Mouse (Mus musculus) monocyte, adult 2 months (primary cell): ENCODE measurements around the gene Car15.

ENCODE experiments used
- DNase-seq, 2 experiments: peaks; one replicate each; pipeline ENCODE4 v3.0.0; 2022; ENCODE audit warnings: low spot score in 2 of 2, low read depth in 1 of 2

Car15 gene

DNA sequence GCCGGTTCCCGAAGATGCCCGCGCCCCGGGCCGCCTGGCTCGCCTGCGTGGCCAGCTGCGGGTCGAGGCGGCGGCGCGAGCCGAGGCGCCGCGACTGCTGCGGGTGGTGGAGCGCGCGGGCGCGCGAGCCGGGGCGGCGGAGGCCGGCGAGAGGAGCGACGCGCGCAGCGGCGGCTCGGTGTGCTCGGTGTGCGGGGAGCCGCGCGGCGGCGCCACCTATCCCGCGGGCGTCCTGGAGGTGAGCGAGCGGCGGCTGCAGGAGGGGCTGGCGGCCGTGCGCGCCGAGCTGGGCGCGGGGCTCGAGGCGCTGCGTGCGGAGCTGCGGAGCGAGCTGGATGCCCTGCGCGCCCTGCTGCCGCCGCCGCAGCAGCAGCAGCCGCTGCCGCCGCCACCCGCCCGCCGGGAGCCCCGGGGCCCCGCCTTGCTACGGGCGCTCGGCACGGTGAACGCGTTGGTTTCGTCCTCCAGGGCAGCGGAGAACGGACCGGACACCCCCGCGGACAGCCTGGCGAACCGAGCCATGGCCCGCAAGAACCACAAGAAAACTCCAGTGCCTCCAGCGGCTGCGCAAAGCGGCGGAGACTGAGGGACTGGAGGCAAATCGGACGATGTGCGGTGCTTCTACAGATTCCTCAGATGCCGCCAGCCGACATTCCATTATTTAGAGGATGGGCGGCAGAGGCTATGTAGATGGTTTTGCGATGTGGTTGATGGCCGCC, 4.3 kb downstream of the Car15 start:
- no peak for DNase-seq

GRCm38 (mm10) chr16:17833321-17833680, 4.9 kb downstream of the Car15 start:
- DNase-seq = no peak

GRCm38 (mm10) chr16:17832821-17833220, 5.3 kb downstream of the Car15 start, which contains the start of gene B830017H08Rik:
Gene B830017H08Rik (plus strand): TSS chr16:17833121.
- DNase-seq = no peak

- DNase-seq = no peak
Measured at GRCm38 (mm10) chr16:17831781-17832180, 6.4 kb downstream of the Car15 start.

GRCm38 (mm10) chr16:17830385-17831178, 7.6 kb downstream of the Car15 start:
- DNase-seq = no peak

- no peak for DNase-seq
Measured at GRCm38 (mm10) chr16:17828867-17829266, 9.3 kb downstream of the Car15 start.

DNA sequence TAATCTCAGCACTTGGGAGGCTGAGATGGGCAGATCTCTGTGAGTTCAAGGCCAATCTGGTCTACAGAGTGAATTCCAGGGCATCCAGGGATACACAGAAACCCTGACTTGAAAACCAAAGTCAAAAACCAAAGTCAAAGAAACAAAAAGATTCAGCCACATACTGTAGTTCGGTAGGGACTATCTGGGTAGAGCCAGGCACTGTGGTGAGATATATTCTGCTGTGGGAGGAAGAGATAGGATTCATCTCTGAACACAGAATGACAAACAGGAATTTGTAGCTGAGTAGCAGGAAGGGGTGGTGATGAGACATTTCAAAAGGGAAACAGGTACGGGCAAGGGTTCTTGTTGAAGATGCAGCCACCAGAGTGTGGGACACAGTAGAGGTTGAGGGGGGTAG, 9.9 kb downstream of the Car15 start:
- no peak for DNase-seq

GRCm38 (mm10) chr16:17826500-17826899, 11.7 kb downstream of the Car15 start:
- no peak for DNase-seq

DNA sequence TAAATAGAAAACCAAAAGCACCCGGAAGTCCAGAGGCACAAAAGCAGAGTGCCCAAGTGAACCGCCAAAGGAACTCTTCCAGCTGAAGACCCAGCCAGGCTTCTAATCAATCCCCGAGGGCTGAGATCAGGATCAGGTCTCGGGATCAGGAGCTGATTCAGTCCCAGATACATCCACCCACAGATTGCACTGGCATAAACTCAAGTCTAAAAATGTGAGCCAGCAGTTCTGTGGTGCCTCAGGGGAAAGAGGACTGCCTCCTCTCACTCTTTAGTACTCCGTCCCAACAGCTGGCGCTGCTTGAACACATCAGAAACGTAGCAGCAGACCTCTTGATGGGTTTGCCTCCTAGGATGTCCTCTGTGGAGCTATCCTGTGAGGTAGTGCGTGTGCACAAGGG, 21.6 kb downstream of the Car15 start:
- DNase-seq = no peak

DNA sequence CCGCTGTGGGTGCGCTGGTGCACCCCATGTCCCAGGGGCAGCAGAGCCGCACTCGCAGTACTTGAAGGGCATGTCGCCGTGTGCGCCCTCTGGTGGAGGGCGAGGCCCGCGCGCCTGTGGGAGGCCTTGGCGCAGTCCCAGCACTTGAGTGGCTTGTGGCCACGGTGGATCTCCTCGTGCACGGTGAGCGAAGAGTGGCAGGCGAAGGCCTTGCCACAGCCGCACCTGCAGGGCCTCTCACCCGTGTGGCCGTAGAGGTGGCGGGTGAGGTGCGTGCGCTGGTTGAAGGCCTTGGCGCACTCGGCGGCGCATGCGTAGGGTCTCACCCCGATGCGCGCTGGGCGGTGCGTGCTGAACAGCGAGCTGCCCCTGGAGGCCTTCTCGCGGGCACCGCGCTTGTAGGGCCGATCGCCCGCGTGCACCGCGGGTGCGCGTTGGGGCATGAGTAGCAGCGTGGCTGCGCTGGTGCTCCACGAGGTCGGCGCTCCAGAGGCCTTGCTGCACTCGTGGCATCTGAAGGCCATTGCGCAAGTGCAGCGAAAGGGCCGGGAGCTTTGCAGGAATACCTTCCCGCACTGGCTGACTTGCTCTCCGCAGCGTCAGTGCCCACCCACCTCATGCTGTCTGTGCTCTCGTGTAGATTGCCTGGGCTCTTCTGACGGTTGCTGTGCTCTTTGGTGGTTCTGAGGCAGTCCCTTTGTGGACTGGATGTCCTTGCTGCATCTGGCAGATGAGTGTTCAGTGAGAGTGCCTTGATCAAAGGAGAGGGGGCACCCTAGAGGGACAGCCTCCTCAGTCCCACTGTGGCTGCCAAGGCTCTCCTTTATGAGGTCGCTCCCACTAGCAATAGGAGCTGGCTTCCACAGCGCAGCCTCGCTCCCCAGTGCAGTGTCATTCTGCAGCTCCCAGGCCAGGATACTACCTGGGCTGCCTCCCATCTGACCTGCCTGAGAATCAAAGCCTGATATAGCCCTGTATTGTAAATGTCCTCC, 22.5 kb downstream of the Car15 start:
- DNase-seq = peak; percentile 11 to 47

DNA sequence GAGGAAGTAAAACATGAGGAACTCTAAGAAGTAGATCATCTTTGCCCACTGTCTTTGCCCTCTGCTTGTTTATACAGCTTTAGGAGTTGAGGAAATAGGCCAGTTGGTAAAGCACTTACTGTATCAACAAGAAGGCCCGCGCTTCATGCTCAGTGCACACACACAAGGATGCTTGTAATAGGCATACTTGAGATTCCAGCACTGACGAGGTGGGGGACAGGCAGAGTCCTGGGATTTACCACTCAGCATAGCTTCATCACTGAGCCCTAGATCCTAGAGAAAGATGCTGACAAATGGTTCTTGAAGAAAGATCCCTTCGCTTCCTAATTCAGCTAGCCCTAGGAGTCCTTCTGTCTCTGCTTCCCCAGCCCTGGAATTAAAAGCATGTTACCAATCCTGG, 25.0 kb downstream of the Car15 start:
- no peak for DNase-seq

GRCm38 (mm10) chr16:17812120-17812519, 26.0 kb downstream of the Car15 start:
- DNase-seq = no peak

- no peak for DNase-seq
Measured at GRCm38 (mm10) chr16:17809711-17810110, 28.5 kb downstream of the Car15 start.

GRCm38 (mm10) chr16:17809125-17809524, 29.0 kb downstream of the Car15 start:
- no peak for DNase-seq

DNA sequence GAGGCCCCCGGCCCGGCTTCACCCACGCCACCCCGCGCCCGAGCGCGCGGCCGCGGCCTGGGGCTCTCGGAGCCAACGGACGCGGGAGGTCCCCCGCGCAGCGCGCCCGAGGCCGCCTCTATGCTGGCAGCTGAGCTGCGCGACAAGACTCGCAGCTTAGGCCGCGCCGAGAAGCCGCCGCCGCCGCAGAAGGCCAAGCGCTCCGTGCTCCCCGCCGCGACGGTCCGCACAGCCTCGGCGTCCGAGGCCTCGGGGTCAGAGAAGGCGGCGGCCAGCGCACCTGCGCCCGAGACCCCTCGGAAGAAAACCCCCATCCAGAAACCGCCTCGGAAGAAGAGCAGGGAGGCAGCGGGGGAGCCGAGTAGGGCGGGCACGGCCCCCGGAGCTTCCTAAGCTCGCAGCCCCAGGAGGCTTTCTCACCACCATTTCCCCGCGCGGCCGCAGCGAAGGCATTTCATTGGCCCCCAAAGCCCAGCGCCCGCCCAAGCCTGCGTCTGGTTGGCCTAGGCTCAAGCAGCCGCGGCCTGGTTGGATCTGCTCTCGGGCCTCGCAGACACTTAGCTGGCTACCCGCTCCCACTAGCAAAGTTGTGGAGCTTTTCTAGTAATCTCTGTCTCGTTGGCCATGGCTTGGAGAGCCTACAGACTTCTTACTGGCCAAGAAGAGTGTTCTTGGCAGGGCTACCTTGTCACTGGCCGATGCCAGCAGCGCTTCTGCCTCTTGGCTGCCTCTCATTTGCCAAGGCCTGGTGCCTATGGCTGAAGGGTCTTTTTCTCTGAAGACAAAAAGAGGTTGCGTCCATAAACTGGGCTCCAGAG, 30.8 kb downstream of the Car15 start:
- peak in 1 of 2 experiments; percentile 46 for DNase-seq

GRCm38 (mm10) chr16:17806581-17807191, 31.5 kb downstream of the Car15 start:
- DNase-seq = no peak

GRCm38 (mm10) chr16:17804982-17805381, 33.2 kb downstream of the Car15 start:
- no peak for DNase-seq

DNA sequence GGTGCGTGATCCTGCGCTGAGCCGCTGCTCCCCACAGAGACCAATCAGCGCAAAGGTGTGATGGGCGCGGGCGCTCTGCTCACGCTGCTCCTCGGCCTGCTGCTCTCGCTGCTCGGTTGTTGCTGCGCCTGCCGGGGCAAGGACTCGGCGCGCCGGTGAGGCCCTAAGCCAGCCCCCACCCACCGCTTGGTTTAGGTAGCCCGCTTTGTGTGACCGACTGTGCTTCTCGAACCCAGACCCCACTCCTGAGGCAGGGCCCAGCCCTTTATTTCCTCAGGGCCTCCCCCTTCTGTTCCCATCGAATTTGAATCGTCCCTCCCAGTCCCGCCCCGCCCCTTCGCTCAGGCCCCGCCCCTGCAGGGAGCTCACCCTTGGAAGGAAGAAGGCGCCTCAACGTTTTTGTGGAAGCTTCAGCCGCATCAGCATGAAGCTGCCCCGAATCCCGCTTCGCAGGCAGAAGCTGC, 33.7 kb downstream of the Car15 start:
- DNase-seq = no peak

DNA sequence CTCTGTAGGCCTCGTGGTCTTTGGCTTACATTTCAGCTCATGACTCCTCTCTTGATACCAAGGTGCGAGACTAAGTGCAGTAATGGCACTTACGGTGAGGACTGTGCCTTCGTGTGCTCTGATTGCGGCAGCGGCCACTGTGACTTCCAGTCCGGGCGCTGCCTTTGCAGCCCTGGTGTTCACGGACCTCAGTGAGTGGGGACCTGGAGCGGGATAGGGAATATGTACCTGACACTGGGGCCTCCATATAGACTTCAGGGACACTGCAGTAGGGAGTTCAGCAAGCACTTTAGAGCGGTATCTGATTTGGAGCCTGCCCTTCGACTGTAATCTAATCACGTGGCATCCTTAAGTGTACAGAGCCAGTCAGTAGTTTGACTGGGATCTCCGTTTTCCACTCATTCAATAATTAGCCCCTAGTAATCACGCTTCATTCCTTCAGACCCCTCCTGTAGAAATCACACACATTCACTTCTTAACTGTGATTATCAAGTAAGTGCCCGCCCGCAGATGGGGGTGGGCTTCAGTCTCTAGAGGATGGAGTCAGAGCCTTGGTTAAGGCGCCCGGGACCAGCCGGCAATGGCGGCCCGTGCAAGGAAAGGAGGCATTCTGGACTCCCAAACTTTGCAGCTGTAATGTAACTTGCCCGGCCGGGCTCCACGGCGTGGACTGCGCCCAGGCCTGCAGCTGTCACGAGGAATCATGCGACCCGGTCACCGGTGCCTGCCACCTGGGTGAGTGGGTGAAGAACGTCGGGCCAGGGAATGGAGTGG, 34.3 kb downstream of the Car15 start:
- no peak for DNase-seq
